Mouse (Mus musculus): ENCODE results near the gene Tgfbr1.

GRCm38 (mm10) chr4:47449116-47449515 is 96.1 kb downstream of the Tgfbr1 start:
- TF ChIP-seq POLR2A (IDR thresholded peaks at IDR 0.05; ENCODE audit: insufficient read depth, low read depth, low read length): no peak
- no peak for TF ChIP-seq EP300 (IDR thresholded peaks at IDR 0.05; ENCODE audit: insufficient read depth, low read depth, low read length)

Measured in heart, adult 2 months (tissue).